Mouse (Mus musculus): ENCODE results near the gene Gm20918.
"Not testable (repeated sequence)": the region's sequence is repeated elsewhere in the genome, so short reads cannot be mapped to it uniquely, and the experiment has no call there.

The Gm20918 gene

GRCm38 (mm10) chrY:5043637-5044036 is at the start of gene Gm20918:
Gene Gm20918 (plus strand): TSS chrY:5043937.
- DNase-seq = not testable (repeated sequence)

Measured in cerebellum, postnatal 25 days (tissue).